Mouse (Mus musculus) heart, adult 2 months (tissue): ENCODE measurements around the gene Acin1. TPM values are rescaled to one million over a fixed set of nuclear protein-coding genes. Genes with fewer than 3 reads are reported as not detected.

Source experiments
- DNase-seq, 2 experiments: peaks; one replicate each; pipeline ENCODE4 v3.0.0; 2021
- H3K27ac ChIP-seq: fragments of 200-600 bp; 2 replicates; pipeline ENCODE4 v1.8.1; 2022
- H3K27me3 ChIP-seq: fragments of 200-500 bp; 2 replicates; pipeline ENCODE4 v1.6.1; 2012; ENCODE audit warnings: mild to moderate bottlenecking, low read length, inconsistent platforms, mixed read lengths; ENCODE audit not compliant: control insufficient read depth, insufficient read depth
- H3K36me3 ChIP-seq: fragments of 200-500 bp; 2 replicates; pipeline ENCODE4 v1.6.1; 2012; ENCODE audit warnings: low read length, inconsistent platforms; ENCODE audit not compliant: control insufficient read depth, insufficient read depth
- H3K4me1 ChIP-seq: fragments of 200-500 bp; 2 replicates; pipeline ENCODE4 v1.6.1; 2011; ENCODE audit warnings: low read length; ENCODE audit not compliant: control insufficient read depth, insufficient read depth
- H3K4me3 ChIP-seq: fragments of 200-600 bp; 2 replicates; pipeline ENCODE4 v1.8.1; 2022
- H3K79me2 ChIP-seq: fragments of 200-500 bp; replicated peaks from 2 replicates; pipeline ENCODE4 v1.6.1; 2012; ENCODE audit warnings: mild to moderate bottlenecking, inconsistent platforms, low read length, moderate library complexity, mixed read lengths; ENCODE audit not compliant: control insufficient read depth, insufficient read depth
- H3K9ac ChIP-seq: fragments of 200-500 bp; 2 replicates; pipeline ENCODE4 v1.6.1; 2012; ENCODE audit warnings: low read depth, mild to moderate bottlenecking, control low read depth, inconsistent platforms, low read length, mixed read lengths
- CTCF ChIP-seq: fragments of 200-600 bp; IDR thresholded peaks from 2 replicates; pipeline ENCODE4 v1.8.1; 2022; ENCODE audit warnings: antibody characterized with exemption, mild to moderate bottlenecking, moderate library complexity
- EP300 ChIP-seq: fragments of 200-500 bp; IDR thresholded peaks from 2 replicates; pipeline ENCODE4 v1.6.1; 2011; ENCODE audit warnings: low read depth, low read length, control low read depth; ENCODE audit not compliant: insufficient read depth
- POLR2A ChIP-seq: fragments of 200-500 bp; IDR thresholded peaks from 2 replicates; pipeline ENCODE4 v1.6.1; 2011; ENCODE audit warnings: mild to moderate bottlenecking, low read depth, low read length, control low read depth; ENCODE audit not compliant: insufficient read depth
- WGBS: fragments of 180-500 bp; shearing (Covaris S2); methylation state at CpG from one replicate; pipeline ENCODE4 v1.1.7; 2018; 5-methylcytosine and 5-hydroxymethylcytosine counted together
- intact Hi-C: fragments of 180-260 bp; cut with DNase I; formaldehyde crosslinking; loops from one replicate; pipeline ENCODE4 v1.15.1; 2025
- polyA plus RNA-seq: library from polyadenylated mRNA; depleted of rRNA; stranded (reverse); fragments of >200 nt; gene quantifications from 2 replicates; pipeline ENCODE4 v1.2.3, GENCODE M21; 2012
- total RNA-seq, 2 experiments: library from RNA; stranded (reverse); gene quantifications; 2 replicates each; pipeline ENCODE4 v1.2.3; 2021

Gene Acin1
- total and polyA plus RNA-seq, 3 experiments, result 59.9 to 84.9 (median 72.3) TPM

DNA sequence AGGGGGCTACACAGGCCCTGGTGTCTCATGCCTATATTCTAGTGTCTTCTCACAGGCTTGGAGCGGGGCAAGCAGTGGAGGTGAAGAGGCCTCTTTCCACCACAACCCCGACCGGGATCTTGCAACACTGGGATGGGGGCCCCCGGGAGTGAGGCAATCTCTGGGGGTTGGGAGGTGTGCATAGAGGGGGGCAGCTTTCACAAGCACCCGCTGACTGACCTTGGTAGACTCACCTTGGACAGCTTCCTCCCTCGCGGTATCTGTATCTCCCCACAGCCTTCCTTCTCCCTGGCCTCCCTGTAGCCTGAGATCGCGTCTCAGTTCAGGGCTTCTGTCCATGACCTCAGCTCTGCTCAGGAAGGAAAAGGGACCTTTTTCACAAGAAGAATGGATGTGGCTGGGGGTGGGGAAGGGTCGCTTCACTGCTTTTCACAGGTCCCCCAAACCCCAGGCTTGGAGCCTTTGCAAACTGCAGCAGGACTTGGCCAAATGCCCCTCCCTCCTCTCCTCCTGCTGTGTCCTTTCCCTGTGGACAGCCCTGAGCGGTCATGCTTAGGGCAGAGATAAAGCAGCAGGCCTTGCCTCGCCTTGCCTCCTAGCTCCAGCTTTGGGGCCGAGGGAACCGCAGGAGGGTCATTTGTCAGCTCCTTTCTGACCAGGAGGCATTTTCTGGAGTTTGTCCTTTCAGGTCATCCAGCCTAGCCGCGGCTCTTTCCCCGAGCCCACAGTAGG lies 20.0 kb upstream of the Acin1 start:
- WGBS, result 44% methylated on average over 17 of the region's 17 CpGs

DNA sequence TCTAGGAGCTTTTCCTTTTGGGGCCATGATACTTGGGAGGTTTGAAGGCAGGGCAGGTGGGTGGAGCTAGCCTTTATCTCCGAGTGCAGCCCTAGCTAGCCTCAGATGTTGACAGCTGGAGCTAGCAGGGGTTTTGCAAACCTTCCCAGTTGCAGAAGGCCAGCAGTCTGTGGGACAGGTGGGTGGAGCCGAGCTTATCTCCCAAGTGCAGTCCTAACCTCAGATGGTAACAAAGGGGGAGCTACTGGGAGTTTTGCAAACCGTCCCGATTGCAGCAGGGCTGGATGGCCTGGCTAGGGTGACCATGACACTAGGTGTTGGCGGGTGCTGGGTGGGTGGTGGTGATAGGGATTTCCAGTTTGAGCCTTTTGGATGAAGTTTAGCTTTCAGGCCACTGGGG lies 19.1 kb upstream of the Acin1 start:
- peak in 1 of 2 experiments; percentile 23 for DNase-seq
- 37% methylated on average over 5 of the region's 5 CpGs for WGBS
- no peaks in the 10 kb centered on the region for H3K27me3 ChIP-seq
- H3K4me3 ChIP-seq, result no peak overlapping the region
- H3K4me1 ChIP-seq, result peaks cover 1% of the 10 kb centered on the region; the same call in 1 of the 2 replicates
- H3K27ac ChIP-seq, result no peak overlapping the region
- no peak overlapping the region for H3K9ac ChIP-seq
- TF ChIP-seq POLR2A, result no peak
- no peak for TF ChIP-seq CTCF
- no peak for TF ChIP-seq EP300
- intact Hi-C loops, result no loop called here
- no peaks in the 10 kb centered on the region for H3K79me2 ChIP-seq
- no peaks in the 10 kb centered on the region for H3K36me3 ChIP-seq

More for the DNA sequence above, 20.0 kb upstream of the Acin1 start:
- Histone ChIP-seq H3K4me1 (no peaks in the 10 kb centered on the region), H3K27me3 (no peaks in the 10 kb centered on the region), H3K9ac (no peak overlapping the region), H3K79me2 (no peaks in the 10 kb centered on the region), H3K27ac (no peak overlapping the region), H3K36me3 (no peaks in the 10 kb centered on the region), H3K4me3 (no peak overlapping the region)
- intact Hi-C loops, result no loop called here
- DNase-seq, result no peak
- TF ChIP-seq CTCF (no peak), EP300 (no peak), POLR2A (no peak)

DNA sequence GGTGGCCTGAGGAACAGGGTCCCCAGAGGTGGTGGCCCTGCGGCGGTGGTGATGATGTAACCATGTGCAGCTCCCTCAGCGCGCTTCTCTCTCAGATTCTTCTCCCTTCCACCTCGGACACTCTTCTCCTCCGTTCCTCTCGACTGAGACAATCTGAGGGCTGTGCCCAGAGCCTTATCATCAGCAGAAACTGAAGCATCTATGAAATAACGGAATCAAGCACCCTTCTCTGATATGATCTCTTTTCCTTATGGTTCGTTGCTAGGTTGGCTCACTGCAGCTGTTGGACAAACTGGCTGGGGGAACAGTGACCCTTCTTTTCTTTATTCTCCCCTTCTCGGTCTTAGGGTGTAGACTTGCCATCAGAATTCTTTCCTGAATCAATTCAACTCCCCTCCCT lies 16.5 kb upstream of the Acin1 start:
- no peaks in the 10 kb centered on the region for H3K79me2 ChIP-seq
- intact Hi-C loops, result no loop called here
- WGBS, result 46% methylated on average over 10 of the region's 10 CpGs
- no peaks in the 10 kb centered on the region for H3K27me3 ChIP-seq
- no peak overlapping the region for H3K9ac ChIP-seq
- H3K4me1 ChIP-seq, result peaks cover 1% of the 10 kb centered on the region; the same call in 1 of the 2 replicates
- no peak for TF ChIP-seq POLR2A
- no peak for TF ChIP-seq EP300
- no peak for TF ChIP-seq CTCF
- H3K36me3 ChIP-seq, result no peaks in the 10 kb centered on the region
- no peak overlapping the region for H3K27ac ChIP-seq
- H3K4me3 ChIP-seq, result no peak overlapping the region
- DNase-seq, result no peak

DNA sequence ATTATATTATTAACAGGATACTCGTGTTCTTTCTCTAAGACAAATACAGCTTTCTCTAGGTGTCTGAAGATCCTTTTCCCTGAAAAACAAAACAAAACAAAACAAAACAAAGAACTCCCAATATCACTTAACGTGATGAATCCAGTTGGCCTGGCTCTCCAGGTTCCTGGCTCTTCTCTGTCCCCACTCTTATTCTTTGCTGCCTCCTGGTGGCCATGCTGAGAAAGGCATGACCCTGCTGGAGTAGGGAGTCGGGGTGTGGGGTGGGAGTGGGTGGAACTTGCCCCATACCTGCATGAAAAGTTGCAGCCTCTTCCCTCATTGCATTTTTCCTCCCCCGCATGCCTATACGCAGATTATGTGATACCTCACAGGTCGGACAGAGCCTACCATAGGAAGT lies 14.6 kb upstream of the Acin1 start:
- Histone ChIP-seq H3K4me3 (no peak overlapping the region), H3K9ac (no peak overlapping the region), H3K36me3 (no peaks in the 10 kb centered on the region), H3K79me2 (no peaks in the 10 kb centered on the region), H3K4me1 (peaks cover 1% of the 10 kb centered on the region; the same call in 1 of the 2 replicates), H3K27me3 (no peaks in the 10 kb centered on the region), H3K27ac (no peak overlapping the region)
- DNase-seq, result peak; percentile 75 to 84
- 7% methylated on average over 6 of the region's 6 CpGs for WGBS
- intact Hi-C loops, result loop anchor here (1.0 to 2.0 kb wide), 3 partner anchors 32 to 50 kb away; no protein-coding TSS in a partner anchor
- TF ChIP-seq EP300 (peak; percentile 68; the same call in 1 of the 2 replicates), POLR2A (no peak), CTCF (peak; percentile 91)

DNA sequence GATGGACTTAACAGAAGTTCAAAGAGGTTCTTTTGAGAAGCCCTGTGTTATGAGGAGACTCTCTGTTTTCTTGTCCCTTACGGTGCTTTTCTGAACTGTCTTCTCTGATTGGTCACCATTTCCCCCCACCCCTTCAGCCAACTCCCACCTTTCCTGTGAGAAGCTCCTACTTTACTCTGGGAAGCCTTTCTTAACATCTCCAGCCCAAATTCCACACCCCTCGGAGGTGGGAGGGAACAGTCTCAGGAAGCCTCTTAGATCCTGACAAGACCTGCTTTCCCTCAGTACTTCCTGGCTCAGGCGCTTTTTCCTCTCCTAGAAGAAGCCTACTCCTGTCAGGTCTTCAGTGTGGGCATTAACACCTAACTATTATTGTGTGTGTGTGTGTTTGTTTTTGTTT lies 12.9 kb upstream of the Acin1 start:
- H3K36me3 ChIP-seq, result no peaks in the 10 kb centered on the region
- H3K4me1 ChIP-seq, result peaks cover 1% of the 10 kb centered on the region; the same call in 1 of the 2 replicates
- H3K4me3 ChIP-seq, result no peak overlapping the region
- no peak overlapping the region for H3K9ac ChIP-seq
- intact Hi-C loops, result no loop called here
- H3K27me3 ChIP-seq, result no peaks in the 10 kb centered on the region
- no peaks in the 10 kb centered on the region for H3K79me2 ChIP-seq
- no peak overlapping the region for H3K27ac ChIP-seq
- TF ChIP-seq EP300 (no peak), CTCF (no peak), POLR2A (no peak)
- 43% methylated on average over 3 of the region's 3 CpGs for WGBS
- DNase-seq, result no peak

DNA sequence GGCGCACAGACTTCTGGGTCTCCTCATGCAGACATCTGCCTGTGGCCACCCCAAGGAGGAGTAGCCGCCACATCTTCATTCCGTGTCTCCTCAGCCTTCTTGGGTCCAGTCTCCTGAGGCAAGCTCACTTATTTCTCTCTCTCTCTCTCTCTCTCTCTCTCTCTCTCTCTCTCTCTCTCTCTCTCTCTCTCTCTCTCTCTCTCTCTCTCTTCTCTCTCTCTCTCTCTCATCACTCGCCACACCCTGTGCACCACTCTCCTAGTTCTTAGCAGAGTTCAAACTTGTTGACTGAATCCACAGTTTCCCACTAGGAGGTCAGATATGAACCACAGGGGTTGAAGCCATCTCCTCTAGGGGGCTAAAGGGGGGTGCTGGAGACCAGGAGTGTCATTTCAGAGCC lies 12.0 kb upstream of the Acin1 start, which contains the start of gene Gm29776:
Gene Gm29776, minus strand, starts transcription at position 101 of the 400 bp plus-strand sequence.
- H3K79me2 ChIP-seq, result no peaks in the 10 kb centered on the region
- no peak for TF ChIP-seq CTCF
- no peak for TF ChIP-seq EP300
- no peak for TF ChIP-seq POLR2A
- DNase-seq, result no peak
- H3K27me3 ChIP-seq, result no peaks in the 10 kb centered on the region
- no peak within 1 kb of the TSS for H3K27ac ChIP-seq
- intact Hi-C loops, result no loop called here
- 70% methylated on average over 4 of the region's 4 CpGs for WGBS
- H3K4me1 ChIP-seq, result peaks cover 1% of the 10 kb centered on the region; the same call in 1 of the 2 replicates
- no peak within 1 kb of the TSS for H3K9ac ChIP-seq
- H3K36me3 ChIP-seq, result no peaks in the 10 kb centered on the region
- no peak within 1 kb of the TSS for H3K4me3 ChIP-seq
